Mouse (Mus musculus) midbrain, embryonic 11.5 days (tissue): ENCODE measurements around the gene Il1r1. TPM values are rescaled to one million over a fixed set of nuclear protein-coding genes. Genes with fewer than 3 reads are reported as not detected.
"Not testable (repeated sequence)": the region's sequence is repeated elsewhere in the genome, so short reads cannot be mapped to it uniquely, and the experiment has no call there.

ENCODE experiments used
- ATAC-seq: fragments of 200-750 bp; cut with Nextera tagmentation; 2 replicates; pipeline ENCODE4 v1.8.0; 2017; ENCODE audit warnings: moderate TSS enrichment, moderate library complexity; ENCODE audit not compliant: low FRiP score
- DNase-seq: peaks from one replicate; pipeline ENCODE4 v3.0.0; 2015; ENCODE audit warnings: low spot score; ENCODE audit errors: missing footprints
- H3K27ac ChIP-seq: fragments of 300-500 bp; sonication (generic); 2 replicates; pipeline ENCODE4 v1.5.1; 2014; ENCODE audit warnings: low read depth, low read length
- H3K27me3 ChIP-seq: fragments of 300-500 bp; sonication (generic); 2 replicates; pipeline ENCODE4 v1.6.1; 2014; ENCODE audit warnings: mild to moderate bottlenecking, low read length, moderate library complexity, mixed read lengths; ENCODE audit not compliant: control insufficient read depth, insufficient read depth
- H3K36me3 ChIP-seq: fragments of 300-500 bp; sonication (generic); 2 replicates; pipeline ENCODE4 v1.6.1; 2014; ENCODE audit warnings: mild to moderate bottlenecking, low read length, moderate library complexity, mixed read lengths; ENCODE audit not compliant: control insufficient read depth, insufficient read depth
- H3K4me1 ChIP-seq: fragments of 300-500 bp; sonication (generic); 2 replicates; pipeline ENCODE4 v1.6.1; 2014; ENCODE audit warnings: low read length; ENCODE audit not compliant: control insufficient read depth, insufficient read depth
- H3K4me2 ChIP-seq: fragments of 300-500 bp; sonication (generic); 2 replicates; pipeline ENCODE4 v1.6.1; 2014; ENCODE audit warnings: mild to moderate bottlenecking, moderate library complexity
- H3K4me3 ChIP-seq: fragments of 300-500 bp; sonication (generic); 2 replicates; pipeline ENCODE4 v1.5.1; 2014; ENCODE audit warnings: low read depth, low read length
- H3K9ac ChIP-seq: fragments of 300-500 bp; sonication (generic); 2 replicates; pipeline ENCODE4 v1.6.1; 2014; ENCODE audit warnings: low read length
- H3K9me3 ChIP-seq: fragments of 300-500 bp; sonication (generic); 2 replicates; pipeline ENCODE4 v1.6.1; 2016; ENCODE audit warnings: low read length; ENCODE audit not compliant: control insufficient read depth
- WGBS: fragments of 180-500 bp; shearing (Covaris S2); extraction: QIAGEN DNeasy Blood & Tissue Kit; methylation state at CpG from one replicate; pipeline ENCODE4 v1.1.7; 2014; 5-methylcytosine and 5-hydroxymethylcytosine counted together
- polyA plus RNA-seq: library from polyadenylated mRNA; unstranded; fragments of >200 nt; fragmentation: Nextera tagmentation; extraction: Ambion mirVana; gene quantifications from 2 replicates; pipeline ENCODE4 v1.2.1, GENCODE M21; 2014

Il1r1 gene
- polyA plus RNA-seq, 1 experiment from 2014 or later = 0.96 TPM

DNA sequence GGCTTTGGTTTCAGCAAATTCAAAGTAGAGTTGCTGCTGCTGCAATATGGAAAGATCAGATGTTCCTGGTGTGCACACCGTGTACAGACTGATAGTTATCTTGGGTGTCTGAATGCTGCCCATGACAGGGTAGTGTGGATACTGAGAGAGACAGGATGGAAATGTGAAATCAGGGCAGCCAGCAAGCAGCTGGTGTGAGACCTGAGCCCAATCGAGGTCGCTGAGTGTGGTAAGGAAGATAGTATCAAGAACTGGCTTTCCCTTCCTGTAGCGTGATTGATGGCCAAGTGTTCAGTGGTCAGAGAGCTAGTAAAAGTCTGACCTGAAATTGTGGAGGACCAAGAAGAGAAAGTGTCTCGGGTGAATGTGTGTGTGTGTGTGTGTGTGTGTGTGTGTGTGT, 59.1 kb downstream of the Il1r1 start:
- H3K9ac ChIP-seq = no peak overlapping the region
- WGBS = 90% methylated on average over 5 of the region's 5 CpGs
- no peak for DNase-seq
- no peaks in the 10 kb centered on the region for H3K27me3 ChIP-seq
- no peaks in the 10 kb centered on the region for H3K36me3 ChIP-seq
- no peaks in the 10 kb centered on the region for H3K4me1 ChIP-seq
- H3K9me3 ChIP-seq = no peaks in the 10 kb centered on the region
- H3K4me3 ChIP-seq = no peak overlapping the region
- no peak overlapping the region for H3K4me2 ChIP-seq
- no peak overlapping the region for H3K27ac ChIP-seq
- no peak for ATAC-seq

- 71% methylated on average over 12 of the region's 12 CpGs for WGBS
- Histone ChIP-seq H3K27me3 (no peaks in the 10 kb centered on the region), H3K27ac (no peak overlapping the region), H3K4me3 (no peak overlapping the region), H3K9me3 (no peaks in the 10 kb centered on the region), H3K4me2 (no peak overlapping the region), H3K36me3 (no peaks in the 10 kb centered on the region), H3K9ac (no peak overlapping the region), H3K4me1 (no peaks in the 10 kb centered on the region)
- ATAC-seq (no peak), DNase-seq (peak; percentile 54)
Observed at GRCm38 (mm10) chr1:40290489-40291255, 65.8 kb downstream of the Il1r1 start.

GRCm38 (mm10) chr1:40292231-40292630, 67.4 kb downstream of the Il1r1 start:
- WGBS = 91% methylated on average over 2 of the region's 2 CpGs
- H3K4me2 ChIP-seq = no peak overlapping the region
- ATAC-seq = no peak
- H3K27me3 ChIP-seq = no peaks in the 10 kb centered on the region
- H3K4me3 ChIP-seq = no peak overlapping the region
- H3K4me1 ChIP-seq = no peaks in the 10 kb centered on the region
- no peaks in the 10 kb centered on the region for H3K9me3 ChIP-seq
- H3K9ac ChIP-seq = no peak overlapping the region
- H3K36me3 ChIP-seq = no peaks in the 10 kb centered on the region
- peak; percentile 17 for DNase-seq
- no peak overlapping the region for H3K27ac ChIP-seq

DNA sequence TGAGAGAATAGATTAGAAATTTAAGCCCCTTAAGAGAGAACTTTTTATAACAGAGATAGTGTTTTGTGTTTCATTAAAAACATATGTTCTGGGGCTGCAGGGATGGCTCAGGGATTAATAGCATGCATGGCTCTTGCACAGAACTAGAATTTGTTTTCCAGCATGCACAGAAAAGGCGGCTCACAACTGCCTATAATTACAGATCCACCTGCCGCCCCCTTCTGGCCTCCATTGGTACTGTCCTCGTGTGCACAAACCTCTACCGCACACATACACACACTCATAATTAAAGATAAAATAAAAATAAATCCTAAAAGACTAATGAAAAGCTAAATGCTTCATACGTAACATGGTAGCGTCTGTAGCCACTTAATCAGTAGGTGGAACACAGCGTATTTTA, 69.0 kb downstream of the Il1r1 start:
- H3K9ac ChIP-seq = no peak overlapping the region
- no peak for ATAC-seq
- no peak for DNase-seq

GRCm38 (mm10) chr1:40294824-40295223, 69.9 kb downstream of the Il1r1 start:
- Histone ChIP-seq H3K9me3 (no peaks in the 10 kb centered on the region), H3K27ac (no peak overlapping the region), H3K4me3 (no peak overlapping the region), H3K36me3 (no peaks in the 10 kb centered on the region), H3K4me1 (no peaks in the 10 kb centered on the region), H3K27me3 (no peaks in the 10 kb centered on the region), H3K4me2 (no peak overlapping the region), H3K9ac (no peak overlapping the region)
- DNase-seq = no peak
- 91% methylated on average over 9 of the region's 9 CpGs for WGBS
- no peak for ATAC-seq

More for the DNA sequence above, 69.0 kb downstream of the Il1r1 start:
- Histone ChIP-seq H3K4me1 (no peaks in the 10 kb centered on the region), H3K9me3 (no peaks in the 10 kb centered on the region), H3K4me2 (no peak overlapping the region), H3K27ac (no peak overlapping the region), H3K27me3 (no peaks in the 10 kb centered on the region), H3K36me3 (no peaks in the 10 kb centered on the region), H3K4me3 (no peak overlapping the region)
- WGBS = 94% methylated on average over 7 of the region's 7 CpGs

- Histone ChIP-seq H3K9ac (no peak overlapping the region), H3K4me3 (no peak overlapping the region), H3K36me3 (no peaks in the 10 kb centered on the region), H3K27ac (no peak overlapping the region), H3K4me1 (no peaks in the 10 kb centered on the region), H3K27me3 (no peaks in the 10 kb centered on the region), H3K9me3 (no peaks in the 10 kb centered on the region), H3K4me2 (no peak overlapping the region)
- ATAC-seq = no peak
- DNase-seq = no peak
- WGBS = 81% methylated on average over 2 of the region's 2 CpGs
Observed at GRCm38 (mm10) chr1:40298053-40298452, 73.2 kb downstream of the Il1r1 start.

DNA sequence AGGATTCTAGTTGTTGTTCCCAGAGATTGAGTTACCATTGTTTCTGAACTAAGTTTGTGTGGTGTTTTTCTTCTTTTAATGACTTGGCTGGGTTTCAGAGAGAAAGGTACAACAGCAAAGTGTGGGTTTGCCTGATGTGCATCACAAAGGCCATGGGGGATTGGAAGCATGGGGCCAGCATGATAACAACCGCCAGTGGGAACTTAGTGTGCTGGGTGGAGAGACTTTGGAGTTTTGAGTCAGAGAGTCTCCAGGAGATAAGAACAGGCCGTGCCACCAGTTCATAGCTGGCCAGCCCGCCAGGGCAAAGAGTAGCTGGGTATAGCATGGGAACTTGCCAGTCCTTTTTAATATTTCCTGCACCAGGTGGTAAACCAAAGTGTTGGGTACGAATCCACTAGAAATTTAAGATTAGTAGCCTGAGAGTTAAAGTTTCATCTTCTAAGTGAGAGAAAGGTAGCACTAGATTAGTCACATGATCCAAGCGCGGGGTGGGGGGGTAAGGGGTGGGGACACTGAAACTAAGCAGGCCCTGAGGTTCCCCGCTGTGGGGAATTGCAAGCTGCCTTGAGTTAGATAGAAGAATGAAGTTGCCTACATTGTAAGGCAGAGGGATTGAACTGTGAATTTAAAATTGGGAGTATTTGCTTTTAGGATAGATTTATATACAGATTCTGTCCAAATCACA, 78.4 kb downstream of the Il1r1 start:
- no peak for ATAC-seq
- Histone ChIP-seq H3K4me2 (no peak overlapping the region), H3K9me3 (no peaks in the 10 kb centered on the region), H3K27ac (no peak overlapping the region), H3K27me3 (no peaks in the 10 kb centered on the region), H3K4me1 (no peaks in the 10 kb centered on the region), H3K9ac (no peak overlapping the region), H3K36me3 (no peaks in the 10 kb centered on the region), H3K4me3 (no peak overlapping the region)
- no peak for DNase-seq
- 59% methylated on average over 7 of the region's 7 CpGs for WGBS

DNA sequence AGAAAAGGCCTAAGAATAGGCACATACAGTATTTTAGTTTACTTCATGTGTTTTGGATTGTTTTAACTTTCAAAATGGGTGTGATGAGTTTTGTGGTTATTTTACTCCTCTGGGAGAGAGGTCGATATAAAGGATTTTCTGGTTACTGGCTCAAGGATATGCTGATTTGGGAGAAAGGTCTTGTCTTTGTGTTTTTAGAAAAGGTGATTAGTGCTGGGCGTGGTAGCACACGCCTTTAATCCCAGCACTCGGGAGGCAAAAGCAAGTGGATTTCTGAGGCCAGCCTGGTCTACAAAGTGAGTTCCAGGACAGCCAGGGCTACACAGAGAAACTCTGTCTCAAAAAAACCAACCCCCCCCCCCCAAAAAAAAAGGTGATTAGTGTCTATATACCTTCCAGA, 79.4 kb downstream of the Il1r1 start:
- DNase-seq = peak; percentile 14
- WGBS = 58% methylated on average over 4 of the region's 4 CpGs
- H3K4me2 ChIP-seq, H3K9ac ChIP-seq, H3K4me1 ChIP-seq, H3K4me3 ChIP-seq, H3K36me3 ChIP-seq, H3K27me3 ChIP-seq, H3K27ac ChIP-seq, ATAC-seq, H3K9me3 ChIP-seq: not testable (repeated sequence)

DNA sequence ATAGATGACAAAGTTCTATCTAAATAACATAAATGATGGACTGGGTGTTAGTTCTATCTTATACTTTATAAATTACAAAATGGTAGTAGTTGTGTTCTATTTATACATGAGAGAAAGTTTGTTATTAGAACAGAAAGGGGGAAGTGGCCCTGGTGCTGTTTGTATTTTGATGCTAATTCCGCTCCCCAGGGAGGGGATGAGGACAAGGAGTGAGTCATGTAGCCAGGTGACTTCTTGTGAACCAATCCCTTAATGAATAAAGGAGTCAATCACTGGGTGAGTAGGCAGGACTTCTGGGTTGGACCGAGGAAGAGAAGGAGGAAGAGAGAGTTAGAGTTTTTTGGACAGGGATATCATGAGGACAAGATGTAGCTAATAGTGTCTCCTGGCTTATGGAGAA, 81.2 kb downstream of the Il1r1 start:
- no peaks in the 10 kb centered on the region for H3K9me3 ChIP-seq
- no peaks in the 10 kb centered on the region for H3K36me3 ChIP-seq
- WGBS = 74% methylated on average over 2 of the region's 2 CpGs
- H3K27ac ChIP-seq = no peak overlapping the region
- H3K27me3 ChIP-seq = no peaks in the 10 kb centered on the region
- H3K4me3 ChIP-seq = no peak overlapping the region
- no peak overlapping the region for H3K4me2 ChIP-seq
- ATAC-seq (no peak), DNase-seq (peak; percentile 4)
- H3K9ac ChIP-seq = no peak overlapping the region
- no peaks in the 10 kb centered on the region for H3K4me1 ChIP-seq
